Mouse (Mus musculus): ENCODE results near the gene Crygn.

DNA sequence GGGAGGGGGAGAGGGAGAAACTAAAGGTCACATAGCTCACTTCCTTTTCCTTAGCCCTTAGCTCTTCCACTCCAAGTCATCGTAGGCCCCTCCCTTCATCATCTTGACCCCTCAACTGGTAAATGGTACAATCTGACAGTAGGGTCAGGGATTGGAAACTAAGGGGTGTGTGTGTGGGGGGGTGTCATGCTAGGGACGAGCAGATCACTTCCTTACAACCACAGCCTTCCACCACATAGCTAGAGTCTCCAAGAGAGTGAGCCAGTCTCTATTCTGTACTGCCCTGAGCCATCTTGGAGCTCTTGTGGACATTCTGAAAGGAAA is 5.7 kb downstream of the Crygn start:
- TF ChIP-seq CTCF (IDR thresholded peaks at IDR 0.05) (no peak), EP300 (IDR thresholded peaks at IDR 0.05; ENCODE audit: insufficient read depth, low read depth, low read length) (no peak)

Data from heart, adult 2 months (tissue).